Mouse (Mus musculus) ES-E14 (cell line): ENCODE results near the gene Xaf1.

Source experiments
- CHD2 ChIP-seq: IDR thresholded peaks from 2 replicates; pipeline ENCODE4 v1.6.1; 2014; ENCODE audit warnings: mild to moderate bottlenecking, low read depth, low read length, inconsistent platforms
- MAFK ChIP-seq: IDR thresholded peaks from 2 replicates; pipeline ENCODE4 v1.6.1; 2014; ENCODE audit warnings: mild to moderate bottlenecking, low read depth, low read length, inconsistent platforms; ENCODE audit not compliant: insufficient read depth
- ZC3H11A ChIP-seq: IDR thresholded peaks from 2 replicates; pipeline ENCODE4 v1.6.1; 2012; ENCODE audit warnings: low read depth, mild to moderate bottlenecking, inconsistent platforms, low read length, borderline replicate concordance
- ZNF384 ChIP-seq: IDR thresholded peaks from 2 replicates; pipeline ENCODE4 v1.6.1; 2012; ENCODE audit warnings: low read depth, low read length, inconsistent platforms

- TF ChIP-seq MAFK (no peak), ZNF384 (no peak), CHD2 (no peak), ZC3H11A (no peak)
These were observed 47.6 kb downstream of the Xaf1 start for GRCm38 (mm10) chr11:72349016-72349415.
